Mouse (Mus musculus) embryo, embryonic 10 days (tissue): ENCODE measurements around the gene Timm50.

Experiments
- DNase-seq: peaks from one replicate; pipeline ENCODE4 v3.0.0-alpha.2; 2015; ENCODE audit warnings: low spot score

The Timm50 gene

GRCm38 (mm10) chr7:28268042-28268531 is 43.8 kb downstream of the Timm50 start:
- DNase-seq, result peak; percentile 64

- DNase-seq, result peak; percentile 96
These were observed 44.5 kb downstream of the Timm50 start, which contains the start of gene Eid2 for GRCm38 (mm10) chr7:28267129-28268041. Gene Eid2, plus strand, starts transcription at chr7:28267881.

- DNase-seq, result no peak
These were observed 46.5 kb downstream of the Timm50 start for GRCm38 (mm10) chr7:28265391-28265790.

- peak; percentile 92 for DNase-seq
These were observed 48.1 kb downstream of the Timm50 start for GRCm38 (mm10) chr7:28263786-28264185.

- DNase-seq, result no peak
These were observed 49.0 kb downstream of the Timm50 start for GRCm38 (mm10) chr7:28262861-28263260.
